ENCODE assay signal across 26 mouse cellular contexts in genomic region chr5:20048386-20048785, GRCm38 (mm10).
"Had no signal": no experiment of that assay in that cellular context is flagged by ENCODE, and none has a peak within 500 bp of the region (broad histone marks: within the 10 kb centered on the region; RNA-seq: fewer than 3 reads in every experiment).

No protein-coding gene starts in this region.

- H3K4me3 ChIP-seq: embryonic facial prominence, embryonic 10.5 days; embryonic facial prominence, embryonic 12.5 days; embryonic facial prominence, embryonic 13.5 days; embryonic facial prominence, embryonic 15.5 days; erythroblast, embryonic 14.5 days; forebrain, embryonic 10.5 days; forebrain, embryonic 12.5 days; forebrain, embryonic 13.5 days; forebrain, embryonic 15.5 days; gastrocnemius, adult 2 months; heart, adult 2 months had no signal

- H3K9me3 ChIP-seq: embryonic facial prominence, embryonic 10.5 days; embryonic facial prominence, embryonic 12.5 days; embryonic facial prominence, embryonic 13.5 days; embryonic facial prominence, embryonic 15.5 days; forebrain, embryonic 10.5 days; forebrain, embryonic 12.5 days; forebrain, embryonic 13.5 days; forebrain, embryonic 15.5 days had no signal

- H3K4me2 ChIP-seq: embryonic facial prominence, embryonic 12.5 days; embryonic facial prominence, embryonic 13.5 days; embryonic facial prominence, embryonic 15.5 days; forebrain, embryonic 12.5 days; forebrain, embryonic 13.5 days; forebrain, embryonic 15.5 days had no signal

- H3K27me3 ChIP-seq: embryonic facial prominence, embryonic 12.5 days; embryonic facial prominence, embryonic 13.5 days; embryonic facial prominence, embryonic 15.5 days; forebrain, embryonic 12.5 days; forebrain, embryonic 13.5 days; forebrain, embryonic 15.5 days had no signal

- H3K36me3 ChIP-seq: embryonic facial prominence, embryonic 10.5 days; embryonic facial prominence, embryonic 12.5 days; embryonic facial prominence, embryonic 13.5 days; embryonic facial prominence, embryonic 15.5 days; forebrain, embryonic 10.5 days; forebrain, embryonic 12.5 days; forebrain, embryonic 15.5 days had no signal

- H3K4me1 ChIP-seq: embryonic facial prominence, embryonic 10.5 days; embryonic facial prominence, embryonic 12.5 days; embryonic facial prominence, embryonic 13.5 days; embryonic facial prominence, embryonic 15.5 days; forebrain, embryonic 12.5 days had no signal

- H3K9ac ChIP-seq: embryonic facial prominence, embryonic 12.5 days; embryonic facial prominence, embryonic 13.5 days; embryonic facial prominence, embryonic 15.5 days; forebrain, embryonic 12.5 days; forebrain, embryonic 13.5 days; forebrain, embryonic 15.5 days; forebrain, postnatal 0 days had no signal

- DNase-seq: cerebellum, adult 8-10 months; cerebellum, adult 9-10 months; cerebellum, adult 9-11 months; cerebellum, postnatal 10 days; cerebellum, postnatal 14 days; cerebellum, postnatal 25 days; cerebellum, postnatal 36 days; embryo, embryonic 11 days; forebrain, postnatal 0 days; gastrocnemius, adult 2 months; gastrocnemius, postnatal 10 days; gastrocnemius, postnatal 14 days; gastrocnemius, postnatal 25 days; gastrocnemius, postnatal 36 days; heart, adult 11 months; heart, adult 18-20 months; heart, adult 2 months had no signal

- H3K27ac ChIP-seq: embryonic facial prominence, embryonic 10.5 days; embryonic facial prominence, embryonic 12.5 days; embryonic facial prominence, embryonic 13.5 days; embryonic facial prominence, embryonic 15.5 days; forebrain, embryonic 10.5 days; forebrain, embryonic 12.5 days; forebrain, embryonic 13.5 days; forebrain, embryonic 15.5 days; gastrocnemius, adult 2 months; heart, adult 2 months had no signal
